Comparison of ENCODE assay signal across 28 mouse cellular contexts in the genomic region with DNA sequence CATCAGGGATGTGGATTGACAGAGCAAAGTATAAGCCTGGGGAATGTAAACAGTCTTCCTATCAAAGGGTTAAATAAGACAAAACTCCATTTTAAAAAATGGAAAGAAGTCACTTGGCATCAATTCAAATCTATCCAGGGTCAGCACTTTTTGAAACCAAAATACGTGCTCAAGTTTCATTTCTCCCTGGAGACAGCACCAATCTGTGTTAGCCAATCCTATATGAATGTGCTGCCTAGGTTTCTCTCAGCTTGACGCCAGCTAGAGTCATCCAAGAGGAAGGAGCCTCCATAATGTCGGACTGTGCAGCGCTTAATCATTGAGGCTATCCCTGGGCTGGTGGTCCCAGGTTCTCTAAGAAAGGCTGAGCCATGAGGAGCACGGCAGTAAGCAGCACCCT. TPM values are rescaled to one million over a fixed set of nuclear protein-coding genes. Genes with fewer than 3 reads are reported as not detected.
A peak's percentile ranks its signal among the peaks of the same experiment; 100 is the strongest.
DNase-seq lines count a peak whose midpoint lies in the region; ATAC-seq and TF ChIP-seq lines count a peak whose summit lies in the region.
"Had no signal": no experiment of that assay in that cellular context is flagged by ENCODE, and none has a peak within 500 bp of the region (broad histone marks: within the 10 kb centered on the region; RNA-seq: fewer than 3 reads in every experiment).

No protein-coding gene starts in this region.

- peak; percentile 52 for DNase-seq in embryonic facial prominence, embryonic 14.5 days (ENCODE audit: low spot score)
- no peak for DNase-seq in embryonic facial prominence, embryonic 10.5 days (ENCODE audit: low spot score)
- peak; percentile 53 for DNase-seq in kidney, postnatal 0 days (ENCODE audit: low spot score)
- no peak for DNase-seq in kidney, adult 2 months
- DNase-seq in lung, postnatal 0 days (ENCODE audit: low spot score) = peak; percentile 9
- no peak for DNase-seq in lung, postnatal 14 days
- no peak for DNase-seq in midbrain, embryonic 14.5 days
- DNase-seq: adrenal gland, postnatal 25 days; cerebellum, adult 18-20 months; cerebellum, postnatal 14 days; gastrocnemius, adult 2 months; gastrocnemius, postnatal 36 days; heart, adult 2 months; heart, postnatal 4 days; kidney, adult 9 months; kidney, postnatal 4 days; layer of hippocampus, postnatal 36 days; left cerebral cortex, postnatal 4 days; lung, postnatal 36 days; thymus, adult 18-20 months; thymus, postnatal 25 days had no signal

- no peaks in the 10 kb centered on the region for H3K27me3 ChIP-seq in embryonic facial prominence, embryonic 14.5 days (replicated peaks; ENCODE audit: control insufficient read depth, insufficient read depth, low read length)
- no peaks in the 10 kb centered on the region for H3K27me3 ChIP-seq in embryonic facial prominence, embryonic 10.5 days (replicated peaks; ENCODE audit: low read depth, poor library complexity, severe bottlenecking)
- H3K27me3 ChIP-seq in kidney, postnatal 0 days (ENCODE audit: insufficient read depth, low read length) = no peaks in the 10 kb centered on the region
- no peaks in the 10 kb centered on the region for H3K27me3 ChIP-seq in kidney, adult 2 months (replicated peaks; ENCODE audit: control insufficient read depth, insufficient read depth, low read length)
- H3K27me3 ChIP-seq in lung, postnatal 0 days (replicated peaks; ENCODE audit: insufficient read depth, low read length) = no peaks in the 10 kb centered on the region
- H3K27me3 ChIP-seq in myocyte (ENCODE audit: control insufficient read depth, insufficient read depth, insufficient read length) = no peaks in the 10 kb centered on the region
- no peaks in the 10 kb centered on the region for H3K27me3 ChIP-seq in midbrain, embryonic 14.5 days (ENCODE audit: control insufficient read depth, insufficient read depth, low read length)
- H3K27me3 ChIP-seq: forebrain, embryonic 15.5 days; heart, embryonic 12.5 days; neural tube, embryonic 13.5 days had no signal

- no peaks in the 10 kb centered on the region for H3K79me2 ChIP-seq in myocyte (ENCODE audit: control insufficient read depth, insufficient read depth)

- H3K9me3 ChIP-seq in embryonic facial prominence, embryonic 14.5 days (ENCODE audit: control insufficient read depth, low read length) = no peaks in the 10 kb centered on the region
- H3K9me3 ChIP-seq in embryonic facial prominence, embryonic 10.5 days = no peaks in the 10 kb centered on the region
- no peaks in the 10 kb centered on the region for H3K9me3 ChIP-seq in kidney, postnatal 0 days (replicated peaks; ENCODE audit: low read length)
- no peaks in the 10 kb centered on the region for H3K9me3 ChIP-seq in lung, postnatal 0 days (ENCODE audit: low read length)
- no peaks in the 10 kb centered on the region for H3K9me3 ChIP-seq in midbrain, embryonic 14.5 days (ENCODE audit: control insufficient read depth, low read length)
- H3K9me3 ChIP-seq: forebrain, embryonic 15.5 days; heart, embryonic 12.5 days; neural tube, embryonic 13.5 days had no signal

- no peak overlapping the region for H3K27ac ChIP-seq in embryonic facial prominence, embryonic 14.5 days (replicated peaks; ENCODE audit: low read depth, low read length)
- no peak overlapping the region for H3K27ac ChIP-seq in embryonic facial prominence, embryonic 10.5 days (replicated peaks)
- H3K27ac ChIP-seq in kidney, postnatal 0 days = no peak overlapping the region; the same call in 1 of the 2 replicates
- no peak overlapping the region for H3K27ac ChIP-seq in kidney, adult 2 months (ENCODE audit: insufficient read depth, low read depth, low read length)
- H3K27ac ChIP-seq in lung, postnatal 0 days (ENCODE audit: low read length) = no peak overlapping the region
- no peak overlapping the region for H3K27ac ChIP-seq in midbrain, embryonic 14.5 days (replicated peaks; ENCODE audit: low read depth, low read length)
- H3K27ac ChIP-seq: forebrain, embryonic 15.5 days; gastrocnemius, adult 2 months; heart, adult 2 months; hindbrain, embryonic 14.5 days; neural tube, embryonic 13.5 days had no signal

- no peak overlapping the region for H3ac ChIP-seq in myocyte (ENCODE audit: control insufficient read depth, insufficient read length)

- no peak overlapping the region for H3K4me2 ChIP-seq in embryonic facial prominence, embryonic 14.5 days (ENCODE audit: low read depth, low read length)
- H3K4me2 ChIP-seq in kidney, postnatal 0 days (ENCODE audit: low read length) = no peak overlapping the region
- H3K4me2 ChIP-seq in lung, postnatal 0 days (replicated peaks; ENCODE audit: low read depth, low read length) = no peak overlapping the region
- peak overlapping the region; percentile 20 for H3K4me2 ChIP-seq in myocyte (ENCODE audit: low read depth)
- no peak overlapping the region for H3K4me2 ChIP-seq in midbrain, embryonic 14.5 days (ENCODE audit: low read length)
- H3K4me2 ChIP-seq: forebrain, embryonic 15.5 days; heart, embryonic 12.5 days; hindbrain, embryonic 14.5 days; liver, embryonic 11.5 days; midbrain, embryonic 11.5 days; neural tube, embryonic 13.5 days had no signal

- 0 out of 2 replicates have a peak, but pooled peaks cover 5% of the 10 kb centered on the region for H3K4me1 ChIP-seq in embryonic facial prominence, embryonic 14.5 days (ENCODE audit: control insufficient read depth, insufficient read depth, low read length)
- H3K4me1 ChIP-seq in embryonic facial prominence, embryonic 10.5 days = peaks cover 34% of the 10 kb centered on the region
- no peaks in the 10 kb centered on the region; the same call in 1 of the 2 replicates for H3K4me1 ChIP-seq in kidney, postnatal 0 days (replicated peaks; ENCODE audit: insufficient read depth, low read length)
- no peaks in the 10 kb centered on the region for H3K4me1 ChIP-seq in kidney, adult 2 months (ENCODE audit: control insufficient read depth, insufficient read depth, low read length)
- no peaks in the 10 kb centered on the region for H3K4me1 ChIP-seq in lung, postnatal 0 days (ENCODE audit: insufficient read depth, low read depth, low read length)
- H3K4me1 ChIP-seq in midbrain, embryonic 14.5 days (ENCODE audit: control insufficient read depth, insufficient read depth, low read length) = 0 out of 2 replicates have a peak, but pooled peaks cover 6% of the 10 kb centered on the region

- no peak for TF ChIP-seq EP300 in lung, postnatal 0 days (IDR thresholded peaks at IDR 0.05)

- TF ChIP-seq POLR2A in kidney, adult 2 months (IDR thresholded peaks at IDR 0.05; ENCODE audit: low read depth, low read length) = no peak
- TF ChIP-seq POLR2A in myocyte (IDR thresholded peaks at IDR 0.05; ENCODE audit: insufficient read length, low read depth) = no peak

- no peak for TF ChIP-seq CTCF in kidney, postnatal 0 days (IDR thresholded peaks at IDR 0.05; ENCODE audit: low read depth)
- TF ChIP-seq CTCF in kidney, adult 2 months (conservative IDR thresholded peaks at IDR 0.05; ENCODE audit: insufficient read depth, insufficient read length, low read depth, low read length) = no peak
- no peak for TF ChIP-seq CTCF in lung, postnatal 0 days (IDR thresholded peaks at IDR 0.05)

- 44% methylated on average over 5 of the region's 5 CpGs for WGBS in embryonic facial prominence, embryonic 14.5 days
- 74% methylated on average over 5 of the region's 5 CpGs for WGBS in embryonic facial prominence, embryonic 10.5 days
- 49% methylated on average over 5 of the region's 5 CpGs for WGBS in kidney, postnatal 0 days
- 73% methylated on average over 5 of the region's 5 CpGs for WGBS in kidney, adult 2 months
- WGBS in lung, postnatal 0 days = 47% methylated on average over 5 of the region's 5 CpGs
- 77% methylated on average over 5 of the region's 5 CpGs for WGBS in midbrain, embryonic 14.5 days

- H3K4me3 ChIP-seq in embryonic facial prominence, embryonic 14.5 days (ENCODE audit: low read depth, low read length) = no peak overlapping the region
- H3K4me3 ChIP-seq in embryonic facial prominence, embryonic 10.5 days = no peak overlapping the region
- no peak overlapping the region for H3K4me3 ChIP-seq in kidney, postnatal 0 days (replicated peaks; ENCODE audit: low read depth, low read length)
- H3K4me3 ChIP-seq in kidney, adult 2 months (ENCODE audit: insufficient read depth, low read depth, low read length) = no peak overlapping the region
- H3K4me3 ChIP-seq in lung, postnatal 0 days (ENCODE audit: low read depth, low read length) = no peak overlapping the region
- no peak overlapping the region for H3K4me3 ChIP-seq in myocyte
- H3K4me3 ChIP-seq in midbrain, embryonic 14.5 days (replicated peaks; ENCODE audit: low read depth, low read length) = no peak overlapping the region
- H3K4me3 ChIP-seq: forebrain, embryonic 15.5 days; gastrocnemius, adult 2 months; heart, adult 2 months; heart, embryonic 12.5 days; neural tube, embryonic 13.5 days had no signal

- no peak for ATAC-seq in embryonic facial prominence, embryonic 14.5 days (ENCODE audit: low read depth)
- no peak for ATAC-seq in kidney, postnatal 0 days (replicated peaks; ENCODE audit: low FRiP score, low read depth)
- ATAC-seq in lung, postnatal 0 days = no peak
- ATAC-seq in midbrain, embryonic 14.5 days (ENCODE audit: low FRiP score, low TSS enrichment) = no peak
- ATAC-seq: forebrain, embryonic 15.5 days had no signal

- no peak overlapping the region for H3K9ac ChIP-seq in embryonic facial prominence, embryonic 14.5 days (ENCODE audit: low read depth, low read length)
- H3K9ac ChIP-seq in kidney, postnatal 0 days (ENCODE audit: low read depth, low read length) = no peak overlapping the region
- no peak overlapping the region for H3K9ac ChIP-seq in lung, postnatal 0 days (replicated peaks; ENCODE audit: low read depth)
- H3K9ac ChIP-seq in midbrain, embryonic 14.5 days (replicated peaks; ENCODE audit: low read length) = no peak overlapping the region
- H3K9ac ChIP-seq: forebrain, embryonic 15.5 days; heart, embryonic 12.5 days; hindbrain, embryonic 14.5 days; neural tube, embryonic 13.5 days had no signal

- H3K36me3 ChIP-seq in embryonic facial prominence, embryonic 14.5 days (ENCODE audit: control insufficient read depth, insufficient read depth, low read length) = no peaks in the 10 kb centered on the region
- no peaks in the 10 kb centered on the region for H3K36me3 ChIP-seq in embryonic facial prominence, embryonic 10.5 days (replicated peaks)
- no peaks in the 10 kb centered on the region for H3K36me3 ChIP-seq in kidney, postnatal 0 days (ENCODE audit: insufficient read depth, low read length)
- no peaks in the 10 kb centered on the region for H3K36me3 ChIP-seq in kidney, adult 2 months (ENCODE audit: control insufficient read depth, insufficient read depth, low read length)
- H3K36me3 ChIP-seq in lung, postnatal 0 days (ENCODE audit: insufficient read depth, low read length) = no peaks in the 10 kb centered on the region
- H3K36me3 ChIP-seq in myocyte (ENCODE audit: control insufficient read depth, insufficient read depth) = no peaks in the 10 kb centered on the region
- no peaks in the 10 kb centered on the region for H3K36me3 ChIP-seq in midbrain, embryonic 14.5 days (ENCODE audit: control insufficient read depth, insufficient read depth, low read length)
- H3K36me3 ChIP-seq: forebrain, embryonic 15.5 days; heart, embryonic 12.5 days; neural tube, embryonic 13.5 days had no signal

RNA-seq across cellular contexts. Expression of a gene that starts 33.5 kb away (rescaled TPM):
- 51.0 and 51.8 TPM in 2 replicates for polyA plus RNA-seq in embryonic facial prominence, embryonic 14.5 days (2014; fragmentation: Nextera tagmentation; extraction: Ambion mirVana)
- polyA plus RNA-seq in embryonic facial prominence, embryonic 10.5 days (2016; fragmentation: Nextera tagmentation; extraction: Ambion mirVana) = 47.6 and 51.8 TPM in 2 replicates
- 49.4 and 51.4 TPM in 2 replicates for polyA plus RNA-seq in kidney, postnatal 0 days (2015; fragmentation: Nextera tagmentation; extraction: Ambion mirVana)
- polyA plus RNA-seq in kidney, adult 2 months (2012; rRNA removed) = 8.7 and 9.8 TPM in 2 replicates
- polyA plus RNA-seq in lung, postnatal 0 days (2015; fragmentation: Nextera tagmentation; extraction: Ambion mirVana) = 30.3 and 35.9 TPM in 2 replicates
- polyA plus RNA-seq in myocyte (2012; fragmentation: generic; extraction: Trizol) = 7.9 TPM
- 48.3 and 51.1 TPM in 2 replicates for polyA plus RNA-seq in midbrain, embryonic 14.5 days (2014; fragmentation: Nextera tagmentation; extraction: Ambion mirVana)

Comparison
In these comparisons a context has a peak if more than half of its experiments do, and no peak if none do; other contexts are left out.
1. DNase-seq: peak in embryonic facial prominence, embryonic 14.5 days (single experiment), kidney, postnatal 0 days (single experiment) and lung, postnatal 0 days (single experiment); none in embryonic facial prominence, embryonic 10.5 days (single experiment), kidney, adult 2 months (single experiment), lung, postnatal 14 days (single experiment) and midbrain, embryonic 14.5 days (single experiment).